Mouse (Mus musculus) splenic B cell, adult 2 months (primary cell): ENCODE results near the gene Actn3.
"Not testable (repeated sequence)": the region's sequence is repeated elsewhere in the genome, so short reads cannot be mapped to it uniquely, and the experiment has no call there.

ENCODE experiments used
- DNase-seq: peaks from one replicate; pipeline ENCODE4 v3.0.0-alpha.2; 2011; ENCODE audit warnings: low read depth, low spot score
- H3K27me3 ChIP-seq: 2 replicates; pipeline ENCODE4 v1.6.1; 2012; ENCODE audit warnings: mild to moderate bottlenecking, low read length, moderate library complexity, mixed read lengths; ENCODE audit not compliant: control insufficient read depth, poor library complexity, insufficient read depth, severe bottlenecking
- H3K36me3 ChIP-seq: 2 replicates; pipeline ENCODE4 v1.6.1; 2012; ENCODE audit warnings: mild to moderate bottlenecking, low read length, moderate library complexity, mixed read lengths; ENCODE audit not compliant: control insufficient read depth, poor library complexity, insufficient read depth, severe bottlenecking

Gene Actn3

DNA sequence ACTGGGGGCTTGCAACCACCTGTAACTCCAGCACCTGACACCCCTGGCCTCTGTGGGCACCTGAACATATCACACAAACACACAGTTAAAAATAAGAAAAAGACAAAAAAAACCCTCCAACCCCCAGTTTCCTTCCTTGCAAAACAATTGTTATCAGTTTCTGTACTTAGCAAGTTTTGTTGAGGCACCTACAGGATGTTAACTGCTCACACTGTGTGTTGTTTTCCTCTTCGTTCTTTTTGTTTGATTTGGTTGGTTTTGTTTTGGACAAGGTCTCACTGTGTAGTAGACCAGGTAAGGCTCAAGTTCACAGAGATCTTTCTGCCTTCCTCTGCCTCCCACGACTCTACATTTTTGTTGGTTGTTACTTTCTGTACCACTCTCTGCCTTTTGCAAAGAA, 35.1 kb downstream of the Actn3 start:
- Histone ChIP-seq H3K36me3 (no peaks in the 10 kb centered on the region), H3K27me3 (no peaks in the 10 kb centered on the region)
- no peak for DNase-seq

DNA sequence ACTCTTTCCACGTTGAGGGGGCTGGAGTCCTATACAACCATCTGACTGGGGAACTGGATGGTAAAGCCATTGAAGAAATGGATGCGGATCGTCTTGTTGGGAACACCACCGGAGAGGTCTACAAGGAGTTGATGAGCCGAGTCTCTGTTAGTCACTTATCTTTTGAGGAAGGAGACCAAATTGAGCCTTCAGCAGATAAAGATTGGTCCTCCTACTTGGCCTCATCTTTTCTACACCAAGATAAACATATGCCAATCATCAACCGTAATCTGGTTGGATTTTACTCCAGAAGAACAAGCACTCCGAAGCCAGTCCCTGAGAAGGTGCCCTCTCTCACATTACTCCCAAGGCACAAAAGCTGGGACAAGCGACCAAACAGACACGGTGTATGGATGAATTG, 36.9 kb downstream of the Actn3 start:
- no peaks in the 10 kb centered on the region for H3K27me3 ChIP-seq
- H3K36me3 ChIP-seq: no peaks in the 10 kb centered on the region
- no peak for DNase-seq

DNA sequence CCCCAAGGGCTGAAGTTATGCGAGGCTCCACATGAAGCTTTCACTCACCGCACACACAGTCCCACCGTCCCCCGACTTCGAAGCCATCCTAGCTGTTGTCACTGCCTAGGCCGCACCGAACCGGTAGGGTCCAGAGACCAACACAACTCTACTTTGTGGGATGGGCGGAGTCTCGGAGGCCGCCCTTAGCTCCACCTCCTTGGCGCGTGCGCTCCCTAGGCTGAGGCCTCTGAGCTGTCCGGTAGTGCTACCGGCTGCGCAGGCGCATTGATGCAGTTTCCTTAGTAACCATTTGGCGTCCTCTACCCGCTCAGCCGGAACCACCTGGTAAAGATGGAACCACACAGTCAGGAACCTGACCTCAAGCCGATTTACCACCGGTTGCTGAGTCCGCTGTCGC, 38.6 kb downstream of the Actn3 start, which contains the start of the genes Ccs and Ccdc87:
Gene Ccs, minus strand, starts transcription at position 184 of the 400 bp plus-strand sequence.
Gene Ccdc87, plus strand, starts transcription at position 218 of the 400 bp plus-strand sequence.
- Histone ChIP-seq H3K36me3 (no peaks in the 10 kb centered on the region), H3K27me3 (no peaks in the 10 kb centered on the region)
- peak; percentile 95 for DNase-seq

DNA sequence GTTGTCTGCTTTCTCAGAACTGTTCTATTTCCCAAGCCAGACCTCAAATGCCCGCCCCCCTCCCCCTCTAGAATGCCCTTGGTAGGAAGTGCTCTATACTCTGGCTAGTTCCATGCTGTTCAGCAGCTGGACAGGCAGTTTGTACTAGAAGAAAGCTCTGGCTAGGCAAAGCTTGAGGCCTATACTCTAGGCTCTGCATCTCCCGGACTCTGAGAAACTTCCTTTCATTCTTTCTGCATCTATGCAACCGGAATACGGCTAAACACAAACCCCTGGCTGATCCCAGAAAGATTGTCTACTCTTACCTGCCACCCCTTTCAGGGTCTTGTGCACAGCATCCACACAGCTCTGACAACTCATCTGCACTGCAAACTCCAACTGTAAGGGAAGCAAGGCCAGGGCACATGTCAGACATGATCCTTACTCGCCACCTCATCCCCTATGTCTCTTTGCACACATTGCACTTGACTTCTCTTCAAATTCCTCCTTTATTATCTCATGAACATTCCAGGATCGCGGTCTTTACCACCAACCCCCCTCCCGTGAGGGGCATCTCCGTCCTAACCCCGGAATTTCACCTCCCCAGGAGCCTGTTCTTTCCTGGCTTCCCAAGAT, 39.1 kb downstream of the Actn3 start:
- Histone ChIP-seq H3K36me3 (no peaks in the 10 kb centered on the region), H3K27me3 (no peaks in the 10 kb centered on the region)
- no peak for DNase-seq

DNA sequence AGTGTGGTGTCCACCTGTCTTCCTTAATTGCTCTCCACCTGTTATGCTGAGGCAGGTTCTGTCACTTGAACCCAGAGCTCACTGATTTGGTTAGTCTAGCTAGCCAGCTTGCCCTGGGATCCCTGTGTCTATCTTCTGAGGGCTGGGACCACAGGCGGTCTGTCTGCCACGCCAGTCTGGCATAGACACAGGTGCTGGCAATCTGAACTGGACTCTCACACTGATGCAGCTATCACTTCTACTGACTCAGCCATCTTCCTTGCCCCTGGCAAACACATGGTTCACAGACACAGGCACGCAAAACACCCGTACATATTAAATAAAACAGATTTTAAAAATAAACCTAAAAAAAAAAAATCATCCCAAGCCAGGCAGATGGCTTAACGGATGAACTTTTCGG, 40.7 kb downstream of the Actn3 start:
- H3K27me3 ChIP-seq: no peaks in the 10 kb centered on the region
- DNase-seq: no peak
- no peaks in the 10 kb centered on the region for H3K36me3 ChIP-seq

DNA sequence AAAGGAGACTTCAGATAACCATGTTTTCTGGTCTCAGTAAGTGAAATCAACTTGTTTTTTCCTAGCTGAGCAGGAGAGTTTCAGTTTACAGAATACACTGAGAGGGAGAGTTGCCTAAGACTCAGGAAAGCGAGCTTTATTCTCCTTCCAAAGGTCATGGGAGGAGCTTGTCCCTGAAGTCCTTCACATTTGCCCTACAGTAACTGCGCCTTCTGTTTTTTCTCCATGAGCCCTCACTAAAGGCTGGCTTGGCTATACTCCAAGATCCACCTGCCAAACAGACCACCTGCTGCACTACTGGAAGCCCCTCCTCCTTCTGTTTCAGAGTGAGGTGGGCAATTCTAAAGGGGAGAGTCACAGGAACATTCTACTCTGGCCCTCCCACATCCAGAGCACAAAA, 41.6 kb downstream of the Actn3 start:
- no peak for DNase-seq
- Histone ChIP-seq H3K27me3 (no peaks in the 10 kb centered on the region), H3K36me3 (no peaks in the 10 kb centered on the region)

DNA sequence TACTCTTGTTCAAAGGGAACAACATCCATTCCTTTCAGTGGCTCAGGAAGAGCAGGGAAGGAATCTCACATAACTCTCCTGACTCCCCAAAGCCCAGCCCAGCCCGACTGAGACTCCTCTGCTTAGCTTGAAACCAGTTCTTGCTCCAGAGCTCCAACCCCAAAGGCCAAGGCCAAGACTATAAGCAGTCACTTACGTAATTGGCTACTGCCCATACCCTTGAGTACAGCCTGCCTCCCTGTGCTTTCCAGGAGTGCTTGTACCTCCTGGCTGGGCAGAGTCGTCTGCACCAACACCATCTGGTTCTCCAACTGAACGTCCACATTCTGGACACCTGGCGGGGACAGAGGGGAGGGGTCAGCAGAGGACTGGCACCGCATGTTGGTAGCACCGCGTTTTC, 43.7 kb downstream of the Actn3 start:
- H3K27me3 ChIP-seq: no peaks in the 10 kb centered on the region
- DNase-seq: no peak
- H3K36me3 ChIP-seq: 0 out of 2 replicates have a peak, but pooled peaks cover 2% of the 10 kb centered on the region

DNA sequence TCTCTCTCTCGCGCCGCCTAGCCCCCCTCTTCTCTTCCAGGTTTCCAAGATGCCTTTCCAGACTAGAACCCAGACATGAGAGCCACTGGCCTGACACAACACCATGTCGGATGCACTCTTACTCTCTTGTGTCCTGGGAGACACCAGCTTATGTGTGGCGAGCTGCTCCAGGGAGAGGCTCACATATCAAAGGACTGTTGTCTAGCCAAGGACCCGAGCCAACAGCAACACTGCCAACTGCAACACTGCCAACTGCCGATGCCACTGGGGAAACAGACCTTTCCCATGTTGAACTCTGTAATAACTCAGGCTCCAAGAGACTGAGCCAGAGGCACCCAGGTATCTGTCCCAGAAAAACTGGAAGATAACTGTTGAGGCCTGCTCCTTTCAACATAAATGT, 48.6 kb downstream of the Actn3 start:
- H3K27me3 ChIP-seq: no peaks in the 10 kb centered on the region
- H3K36me3 ChIP-seq: peaks cover 3% of the 10 kb centered on the region; the same call in 1 of the 2 replicates
- no peak for DNase-seq

DNA sequence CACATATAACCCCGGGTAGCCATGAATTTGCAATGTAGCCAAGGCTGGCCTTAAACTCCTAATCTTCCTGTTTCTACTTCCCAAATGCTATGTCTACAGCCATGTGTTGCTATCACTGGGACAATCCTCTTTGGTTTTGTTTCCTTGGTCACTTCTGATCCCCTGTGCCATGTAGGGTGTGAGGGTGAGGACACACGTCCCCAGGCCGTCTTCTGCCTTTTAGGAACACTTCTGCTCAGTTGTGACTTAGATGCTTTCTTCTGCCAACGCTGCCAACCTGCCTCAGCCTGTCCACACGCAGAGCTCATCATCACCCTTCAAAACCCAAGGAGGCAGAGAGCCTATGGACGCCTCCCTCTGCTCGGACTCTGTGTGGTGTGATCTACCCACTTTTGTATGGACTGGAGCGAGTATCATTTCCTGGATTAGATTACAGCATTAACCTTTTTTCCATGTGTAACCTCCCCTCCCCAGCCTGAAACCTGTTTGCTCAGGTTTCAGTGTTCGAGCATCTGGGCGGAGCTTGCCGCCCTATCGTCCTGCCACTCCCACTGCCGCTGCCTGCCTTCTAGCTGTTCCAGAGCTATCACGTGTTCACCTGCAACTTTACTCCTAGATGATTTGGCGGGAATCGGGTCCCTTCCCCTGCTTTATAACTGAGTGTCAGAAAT, 49.1 kb downstream of the Actn3 start:
- DNase-seq: no peak
- peaks cover 3% of the 10 kb centered on the region; the same call in 1 of the 2 replicates for H3K36me3 ChIP-seq

DNA sequence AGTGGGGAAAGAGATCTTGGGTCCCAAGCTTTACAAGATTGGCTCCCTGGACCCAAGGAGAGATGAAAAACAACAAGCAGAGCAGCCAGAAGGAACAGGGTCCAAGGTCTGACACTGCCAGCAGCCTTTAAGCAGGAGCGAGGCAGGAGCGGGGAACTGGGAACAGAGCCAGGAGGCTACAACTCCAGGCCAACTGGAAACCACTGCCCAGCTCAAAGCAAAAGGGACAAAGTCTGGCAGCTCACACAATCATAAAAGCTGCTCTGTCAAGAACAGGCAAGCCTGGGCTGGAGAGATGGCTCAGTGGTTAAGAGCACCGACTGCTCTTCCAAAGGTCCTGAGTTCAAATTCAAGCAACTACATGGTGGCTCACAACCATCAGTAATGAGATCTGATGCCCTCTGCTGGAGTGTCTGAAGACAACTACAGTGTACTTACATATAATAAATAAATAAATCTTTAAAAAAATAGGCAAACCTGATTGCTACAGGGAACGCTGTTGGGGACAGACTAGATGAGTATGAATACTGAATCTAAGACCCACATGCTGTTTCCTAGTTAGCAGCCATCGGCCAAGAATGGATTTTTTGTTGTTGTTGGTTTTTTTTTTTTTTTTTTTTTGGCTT, 56.9 kb downstream of the Actn3 start:
- Histone ChIP-seq H3K36me3 (peaks cover 1% of the 10 kb centered on the region; the same call in 1 of the 2 replicates), H3K27me3 (no peaks in the 10 kb centered on the region)
- peak; percentile 11 for DNase-seq

More for the DNA sequence above, 49.1 kb downstream of the Actn3 start:
- H3K27me3 ChIP-seq: no peaks in the 10 kb centered on the region

DNA sequence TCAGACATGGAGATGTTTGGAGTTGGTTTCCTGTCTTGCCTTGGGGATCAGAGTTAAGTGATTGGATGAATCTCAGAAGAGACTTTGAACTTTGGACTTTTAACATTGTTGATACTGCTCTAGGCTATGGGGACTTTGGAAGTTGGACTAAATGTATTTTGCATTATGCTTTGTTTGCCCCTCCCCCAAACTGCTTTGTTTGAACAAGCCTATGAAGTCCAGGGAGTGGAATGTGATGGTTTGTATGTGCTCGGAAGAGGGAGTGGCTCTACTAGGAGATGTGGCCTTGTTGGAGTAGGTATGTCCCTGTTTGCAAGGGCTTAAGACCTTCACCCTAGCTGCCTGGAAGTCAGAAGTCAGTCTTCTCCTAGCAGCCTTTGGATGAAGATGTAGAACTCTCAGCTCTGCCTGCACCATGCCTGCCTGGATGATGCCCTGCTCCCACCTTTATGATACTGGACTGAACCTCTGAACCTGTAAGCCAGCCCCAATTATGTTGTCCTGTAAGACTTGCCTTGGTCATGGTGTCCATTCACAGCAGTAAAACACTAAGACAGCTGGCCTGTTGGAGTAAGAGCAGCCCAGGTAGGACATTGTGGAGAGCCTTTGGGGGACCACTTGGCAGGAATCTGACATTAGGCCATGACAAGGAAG, 60.4 kb downstream of the Actn3 start:
- no peak for DNase-seq
- Histone ChIP-seq H3K27me3 (no peaks in the 10 kb centered on the region), H3K36me3 (no peaks in the 10 kb centered on the region)

DNA sequence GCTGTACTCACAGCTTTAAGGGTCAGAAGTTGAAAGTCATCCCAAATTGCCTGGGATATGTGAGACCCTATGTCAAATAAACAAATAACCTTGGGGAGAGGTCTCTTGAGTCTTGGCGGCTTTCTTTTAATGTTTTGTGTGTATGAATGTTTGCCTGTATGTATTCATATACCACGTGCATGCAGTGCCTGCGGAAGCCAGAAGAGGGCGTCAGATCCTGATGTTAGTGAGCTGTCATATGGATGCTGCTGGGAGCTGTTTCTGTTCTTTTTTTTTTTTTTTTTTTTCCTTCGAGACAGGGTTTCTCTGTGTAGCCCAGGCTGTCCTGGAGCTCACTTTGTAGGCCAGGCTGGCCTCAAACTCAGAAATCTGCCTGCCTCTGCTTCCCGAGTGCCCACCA, 64.7 kb downstream of the Actn3 start:
- Histone ChIP-seq H3K27me3 (no peaks in the 10 kb centered on the region), H3K36me3 (no peaks in the 10 kb centered on the region)
- DNase-seq: peak; percentile 42

DNA sequence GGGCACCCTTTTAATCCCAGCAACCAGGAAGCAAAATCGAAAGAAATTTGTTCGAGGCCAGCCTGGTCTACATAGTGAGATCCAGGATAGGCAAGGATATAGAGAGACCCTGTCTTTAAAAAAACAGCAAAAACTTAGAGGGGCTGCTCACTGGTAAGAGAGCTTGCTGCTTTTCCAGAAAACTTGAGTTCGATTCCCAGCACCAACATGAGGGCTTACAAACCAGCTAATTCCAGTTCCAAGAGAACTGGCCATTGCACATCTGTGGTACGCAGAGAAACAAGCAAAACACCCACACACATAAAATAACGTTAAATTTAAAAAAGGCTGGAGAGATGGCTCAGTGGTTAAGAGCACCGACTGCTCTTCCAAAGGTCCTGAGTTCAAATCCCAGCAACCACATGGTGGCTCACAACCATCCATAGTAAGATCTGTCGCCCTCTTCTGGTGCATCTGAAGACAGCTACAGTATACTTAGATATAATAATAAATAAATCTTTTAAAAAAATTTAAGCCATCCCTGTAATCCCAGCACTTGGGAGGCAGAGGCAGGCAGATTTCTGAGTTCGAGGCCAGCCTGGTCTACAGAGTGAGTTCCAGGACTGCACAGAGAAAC, 65.3 kb downstream of the Actn3 start:
- DNase-seq: peak; percentile 44
- H3K36me3 ChIP-seq: not testable (repeated sequence)

DNA sequence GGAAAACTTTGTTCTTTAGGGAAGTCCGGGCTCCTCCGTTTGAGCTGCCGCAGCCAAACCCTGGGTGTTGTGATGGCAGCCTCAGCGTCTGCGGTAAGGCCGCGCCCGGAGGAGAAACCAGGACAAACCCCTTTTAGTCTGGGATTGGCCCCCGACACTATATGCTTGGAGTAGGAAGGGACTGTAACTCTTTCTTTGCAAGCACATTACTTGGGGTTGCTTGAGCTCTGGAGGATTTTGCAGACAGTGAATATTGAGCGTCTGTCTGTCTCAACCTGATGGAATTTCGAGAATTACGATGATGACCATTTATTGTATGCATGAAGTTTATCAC, 65.8 kb downstream of the Actn3 start:
- no peaks in the 10 kb centered on the region for H3K36me3 ChIP-seq
- no peak for DNase-seq
- no peaks in the 10 kb centered on the region for H3K27me3 ChIP-seq

More for the DNA sequence above, 65.3 kb downstream of the Actn3 start:
- H3K27me3 ChIP-seq: not testable (repeated sequence)
